Mouse (Mus musculus) heart, postnatal 0 days (tissue): ENCODE measurements around the gene Mblac2.

Source experiments
- CTCF ChIP-seq: IDR thresholded peaks from 2 replicates; pipeline ENCODE4 v1.5.1; 2016; ENCODE audit warnings: antibody characterized with exemption, control low read depth, low read depth
- EP300 ChIP-seq: IDR thresholded peaks from 2 replicates; pipeline ENCODE4 v1.6.1; 2016; ENCODE audit warnings: antibody characterized with exemption, low read depth

DNA sequence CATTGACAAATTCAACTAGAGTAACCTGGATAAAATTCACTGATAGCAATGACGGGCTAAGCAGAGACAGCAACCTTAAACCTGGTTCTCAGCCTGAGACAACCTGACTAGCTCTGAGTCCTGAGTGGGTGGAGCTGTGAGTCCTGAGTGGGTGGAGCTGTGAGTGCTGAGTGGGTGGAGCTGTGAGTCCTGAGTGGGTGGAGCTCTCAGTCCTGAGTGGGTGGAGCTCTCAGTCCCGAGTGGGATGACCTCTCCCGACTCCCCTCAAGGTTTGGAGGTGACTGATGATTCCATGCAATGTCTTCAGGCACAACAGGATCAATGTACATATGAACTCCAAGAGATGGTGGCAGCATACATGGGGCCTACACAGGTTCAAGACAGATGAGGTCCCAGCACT, 21.6 kb upstream of the Mblac2 start:
- TF ChIP-seq CTCF (no peak), EP300 (no peak)
